Mouse (Mus musculus): ENCODE measurements around the gene Kcnk7. TPM values are rescaled to one million over a fixed set of nuclear protein-coding genes. Genes with fewer than 3 reads are reported as not detected.
A peak's percentile ranks its signal among the peaks of the same experiment; 100 is the strongest.

Kcnk7 gene
- 0.29 TPM in 1 of 2 replicates, not detected in the other for polyA plus RNA-seq (2016; fragmentation: Nextera tagmentation; extraction: Ambion mirVana)

GRCm38 (mm10) chr19:5704163-5704800 is at the start of gene Kcnk7:
TSS of gene Kcnk7 (plus strand) at chr19:5704367.
- H3K9ac ChIP-seq, result no peak within 1 kb of the TSS
- H3K9me3 ChIP-seq, result no peaks in the 10 kb centered on the region
- peak within 1 kb of the TSS; percentile 67; the same call in 1 of the 2 replicates for H3K27ac ChIP-seq
- ATAC-seq (ENCODE audit: low FRiP score), result no peak
- H3K36me3 ChIP-seq (replicated peaks), result peaks cover 68% of the 10 kb centered on the region
- H3K4me2 ChIP-seq, result no peak within 1 kb of the TSS
- peaks cover 4% of the 10 kb centered on the region; the same call in 1 of the 2 replicates for H3K4me1 ChIP-seq
- 82% methylated on average over 17 of the region's 17 CpGs for WGBS
- no peaks in the 10 kb centered on the region for H3K27me3 ChIP-seq
- H3K4me3 ChIP-seq (replicated peaks), result no peak within 1 kb of the TSS

GRCm38 (mm10) chr19:5654720-5655298 is 49.4 kb upstream of the Kcnk7 start:
- H3K27ac ChIP-seq, result no peak overlapping the region
- H3K4me1 ChIP-seq, result peaks cover 15% of the 10 kb centered on the region
- ATAC-seq (ENCODE audit: low FRiP score), result no peak
- 4% methylated on average over 43 of the region's 43 CpGs for WGBS
- H3K27me3 ChIP-seq, result peaks cover 58% of the 10 kb centered on the region
- H3K36me3 ChIP-seq (replicated peaks), result 0 out of 2 replicates have a peak, but pooled peaks cover 11% of the 10 kb centered on the region
- peak overlapping the region; percentile 41 for H3K4me3 ChIP-seq (replicated peaks)
- H3K4me2 ChIP-seq, result peak overlapping the region; percentile 67
- H3K9ac ChIP-seq, result peak overlapping the region; percentile 30
- H3K9me3 ChIP-seq, result no peaks in the 10 kb centered on the region

- 92% methylated on average over 16 of the region's 16 CpGs for WGBS
- Histone ChIP-seq H3K27me3 (peaks cover 8% of the 10 kb centered on the region), H3K9me3 (no peaks in the 10 kb centered on the region), H3K36me3 (replicated peaks) (peaks cover 18% of the 10 kb centered on the region), H3K4me2 (no peak overlapping the region), H3K27ac (0 out of 2 replicates have a peak overlapping the region, but pooled peaks have one; percentile 13), H3K4me1 (peaks cover 19% of the 10 kb centered on the region), H3K4me3 (replicated peaks) (no peak overlapping the region), H3K9ac (no peak overlapping the region)
- no peak for ATAC-seq (ENCODE audit: low FRiP score)
Observed at GRCm38 (mm10) chr19:5660942-5661751, 43.0 kb upstream of the Kcnk7 start.

DNA sequence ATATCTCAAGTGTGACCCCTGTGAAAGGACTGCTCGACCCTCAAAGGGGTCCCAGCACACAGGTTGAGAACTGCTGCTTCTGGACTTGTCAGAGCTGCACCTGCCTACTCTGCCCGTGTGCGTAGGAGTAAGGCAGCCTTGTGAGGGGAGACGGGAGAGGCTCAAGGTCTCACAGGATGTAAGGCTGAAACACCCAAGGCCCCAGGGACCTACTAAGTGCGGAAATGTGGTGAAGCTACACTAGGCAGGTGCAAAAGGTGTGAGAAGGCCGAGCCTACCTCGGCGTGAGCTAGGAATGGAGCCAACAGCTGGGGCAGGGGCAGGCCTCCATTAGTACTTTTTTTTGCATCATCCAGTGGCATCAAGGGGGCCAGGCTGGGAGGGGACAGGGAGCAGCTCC is 41.9 kb upstream of the Kcnk7 start:
- H3K9ac ChIP-seq, result peak overlapping the region; percentile 56; the same call in 1 of the 2 replicates
- H3K27me3 ChIP-seq, result no peaks in the 10 kb centered on the region
- peak overlapping the region; percentile 39; the same call in 1 of the 2 replicates for H3K4me3 ChIP-seq (replicated peaks)
- H3K4me1 ChIP-seq, result peaks cover 19% of the 10 kb centered on the region
- 83% methylated on average over 8 of the region's 8 CpGs for WGBS
- peak overlapping the region; percentile 42; the same call in 1 of the 2 replicates for H3K27ac ChIP-seq
- H3K4me2 ChIP-seq, result peak overlapping the region; percentile 54
- peaks cover 30% of the 10 kb centered on the region for H3K36me3 ChIP-seq (replicated peaks)
- ATAC-seq (ENCODE audit: low FRiP score), result no peak
- H3K9me3 ChIP-seq, result no peaks in the 10 kb centered on the region

GRCm38 (mm10) chr19:5662981-5663913 is 40.9 kb upstream of the Kcnk7 start, which contains the start of gene Sipa1:
TSS of gene Sipa1 (minus strand) at chr19:5663707.
- WGBS, result 1% methylated on average over 32 of the region's 32 CpGs

DNA sequence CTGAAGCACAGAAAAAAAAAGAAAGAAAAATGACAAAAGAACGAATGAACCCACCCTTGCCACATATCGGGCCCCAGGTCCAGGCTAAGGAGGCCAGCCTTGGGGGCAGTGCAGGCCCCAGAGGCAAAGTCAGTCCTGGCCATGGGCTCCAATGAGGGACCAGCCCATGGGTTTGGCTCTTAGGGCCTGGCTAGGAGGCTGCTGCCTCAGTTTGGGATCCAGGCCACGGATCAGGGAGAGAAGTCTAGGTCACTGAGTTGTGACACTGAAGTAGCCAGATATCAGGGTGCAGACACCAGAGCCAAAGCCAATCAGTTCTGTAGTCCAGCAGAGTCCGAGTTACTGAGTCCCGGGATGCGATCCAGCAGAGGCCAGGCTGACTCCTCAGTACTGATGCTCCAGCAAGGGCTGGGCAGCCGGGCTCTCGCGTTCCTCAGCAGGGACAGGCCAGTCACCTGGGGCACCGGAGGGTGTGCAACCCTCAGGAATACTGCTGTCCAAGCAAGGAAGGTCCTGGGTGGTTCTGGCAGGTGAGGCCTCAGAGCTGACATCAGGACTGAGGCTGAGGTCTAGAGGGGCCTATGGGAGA is 39.4 kb upstream of the Kcnk7 start:
- Histone ChIP-seq H3K9me3 (no peaks in the 10 kb centered on the region), H3K9ac (no peak overlapping the region), H3K27ac (no peak overlapping the region), H3K4me3 (replicated peaks) (no peak overlapping the region), H3K4me1 (peaks cover 19% of the 10 kb centered on the region), H3K36me3 (replicated peaks) (peaks cover 54% of the 10 kb centered on the region), H3K4me2 (no peak overlapping the region), H3K27me3 (no peaks in the 10 kb centered on the region)
- ATAC-seq (ENCODE audit: low FRiP score), result no peak
- 94% methylated on average over 10 of the region's 10 CpGs for WGBS

More at GRCm38 (mm10) chr19:5662981-5663913, 40.9 kb upstream of the Kcnk7 start, which contains the start of gene Sipa1:
- H3K4me3 ChIP-seq (replicated peaks), result peak within 1 kb of the TSS; percentile 39
- peak; percentile 90 for ATAC-seq (ENCODE audit: low FRiP score)
- H3K27ac ChIP-seq, result peak within 1 kb of the TSS; percentile 42; the same call in 1 of the 2 replicates
- no peaks in the 10 kb centered on the region for H3K9me3 ChIP-seq
- H3K4me1 ChIP-seq, result peaks cover 19% of the 10 kb centered on the region
- H3K9ac ChIP-seq, result peak within 1 kb of the TSS; percentile 56
- peaks cover 39% of the 10 kb centered on the region for H3K36me3 ChIP-seq (replicated peaks)
- peak within 1 kb of the TSS; percentile 54 for H3K4me2 ChIP-seq
- no peaks in the 10 kb centered on the region for H3K27me3 ChIP-seq

GRCm38 (mm10) chr19:5665465-5665864 is 38.7 kb upstream of the Kcnk7 start:
- no peak overlapping the region for H3K9ac ChIP-seq
- WGBS, result 89% methylated on average over 15 of the region's 15 CpGs
- H3K36me3 ChIP-seq (replicated peaks), result peaks cover 61% of the 10 kb centered on the region
- H3K27me3 ChIP-seq, result no peaks in the 10 kb centered on the region
- no peak overlapping the region for H3K27ac ChIP-seq
- H3K4me3 ChIP-seq (replicated peaks), result no peak overlapping the region
- H3K4me2 ChIP-seq, result no peak overlapping the region
- no peak for ATAC-seq (ENCODE audit: low FRiP score)
- H3K4me1 ChIP-seq, result peaks cover 19% of the 10 kb centered on the region
- H3K9me3 ChIP-seq, result no peaks in the 10 kb centered on the region

- no peak overlapping the region; the same call in 1 of the 2 replicates for H3K9ac ChIP-seq
- H3K36me3 ChIP-seq (replicated peaks), result peaks cover 70% of the 10 kb centered on the region
- no peak overlapping the region for H3K27ac ChIP-seq
- H3K4me2 ChIP-seq, result no peak overlapping the region
- no peaks in the 10 kb centered on the region for H3K27me3 ChIP-seq
- H3K4me3 ChIP-seq (replicated peaks), result no peak overlapping the region
- ATAC-seq (ENCODE audit: low FRiP score), result no peak
- peaks cover 17% of the 10 kb centered on the region for H3K4me1 ChIP-seq
- H3K9me3 ChIP-seq, result no peaks in the 10 kb centered on the region
- whole genome bisulfite sequencing, result 92% methylated on average over 18 of the region's 18 CpGs
Observed at GRCm38 (mm10) chr19:5666386-5666785, 37.8 kb upstream of the Kcnk7 start.

GRCm38 (mm10) chr19:5668372-5668771 is 35.8 kb upstream of the Kcnk7 start:
- 90% methylated on average over 4 of the region's 4 CpGs for WGBS
- peaks cover 90% of the 10 kb centered on the region for H3K36me3 ChIP-seq (replicated peaks)
- no peak for ATAC-seq (ENCODE audit: low FRiP score)

DNA sequence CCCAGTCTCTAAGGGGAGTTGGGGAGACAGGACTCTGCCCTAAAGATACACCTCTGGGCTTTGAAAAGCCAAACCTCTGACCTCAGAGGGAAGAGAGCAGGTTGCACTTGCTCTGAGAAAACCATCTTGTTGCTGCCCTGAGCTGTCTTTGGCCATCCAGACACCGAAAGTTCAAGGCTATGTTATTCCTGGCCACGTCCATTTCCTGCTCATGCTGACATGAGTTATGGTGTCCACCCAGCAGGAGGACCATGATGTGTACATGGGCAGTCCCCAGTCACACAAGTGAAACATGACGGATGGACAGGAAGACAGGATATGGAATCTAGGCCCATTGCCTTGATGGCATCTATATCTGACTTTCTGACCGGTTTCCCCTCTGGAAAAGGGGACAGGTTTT is 23.7 kb upstream of the Kcnk7 start:
- 91% methylated on average over 4 of the region's 4 CpGs for WGBS

More at GRCm38 (mm10) chr19:5668372-5668771, 35.8 kb upstream of the Kcnk7 start:
- Histone ChIP-seq H3K4me2 (no peak overlapping the region), H3K9me3 (no peaks in the 10 kb centered on the region), H3K27me3 (no peaks in the 10 kb centered on the region), H3K4me3 (replicated peaks) (no peak overlapping the region), H3K4me1 (peaks cover 8% of the 10 kb centered on the region), H3K27ac (no peak overlapping the region), H3K9ac (no peak overlapping the region)

DNA sequence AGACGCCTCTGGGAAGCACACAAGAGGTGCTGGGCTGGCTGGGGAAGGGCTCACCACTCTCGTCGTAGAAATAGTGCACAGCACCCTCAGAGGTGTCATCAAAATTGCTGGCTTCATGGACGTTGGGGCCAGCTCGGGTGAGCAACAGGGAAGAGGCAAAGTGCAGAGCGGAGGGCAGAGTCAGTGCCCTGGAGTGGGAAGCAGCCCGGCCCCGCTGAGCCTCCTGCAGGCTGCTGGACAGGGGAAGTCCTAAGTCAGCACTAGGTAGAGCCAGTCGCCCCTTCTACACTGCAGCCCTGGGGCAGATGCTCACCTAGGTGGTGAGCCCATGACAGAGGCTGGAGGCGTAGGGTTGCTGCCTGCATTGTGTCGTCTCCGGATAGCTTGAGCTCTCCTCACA is 19.9 kb upstream of the Kcnk7 start:
- Histone ChIP-seq H3K27me3 (no peaks in the 10 kb centered on the region), H3K4me1 (peaks cover 12% of the 10 kb centered on the region), H3K27ac (no peak overlapping the region), H3K36me3 (replicated peaks) (peaks cover 74% of the 10 kb centered on the region), H3K9me3 (no peaks in the 10 kb centered on the region), H3K4me3 (replicated peaks) (no peak overlapping the region), H3K9ac (no peak overlapping the region), H3K4me2 (no peak overlapping the region)
- ATAC-seq (ENCODE audit: low FRiP score), result no peak
- WGBS, result 94% methylated on average over 12 of the region's 12 CpGs

More for the DNA sequence above, 23.7 kb upstream of the Kcnk7 start:
- H3K4me1 ChIP-seq, result no peaks in the 10 kb centered on the region
- ATAC-seq (ENCODE audit: low FRiP score), result no peak
- H3K9me3 ChIP-seq, result no peaks in the 10 kb centered on the region
- H3K27ac ChIP-seq, result no peak overlapping the region
- H3K4me2 ChIP-seq, result no peak overlapping the region
- no peak overlapping the region for H3K4me3 ChIP-seq (replicated peaks)
- H3K27me3 ChIP-seq, result no peaks in the 10 kb centered on the region
- H3K36me3 ChIP-seq (replicated peaks), result peaks cover 92% of the 10 kb centered on the region
- no peak overlapping the region for H3K9ac ChIP-seq

Data from forebrain, embryonic 12.5 days (tissue).